Mouse (Mus musculus): ENCODE measurements around the gene Uba6.

The Uba6 gene

DNA sequence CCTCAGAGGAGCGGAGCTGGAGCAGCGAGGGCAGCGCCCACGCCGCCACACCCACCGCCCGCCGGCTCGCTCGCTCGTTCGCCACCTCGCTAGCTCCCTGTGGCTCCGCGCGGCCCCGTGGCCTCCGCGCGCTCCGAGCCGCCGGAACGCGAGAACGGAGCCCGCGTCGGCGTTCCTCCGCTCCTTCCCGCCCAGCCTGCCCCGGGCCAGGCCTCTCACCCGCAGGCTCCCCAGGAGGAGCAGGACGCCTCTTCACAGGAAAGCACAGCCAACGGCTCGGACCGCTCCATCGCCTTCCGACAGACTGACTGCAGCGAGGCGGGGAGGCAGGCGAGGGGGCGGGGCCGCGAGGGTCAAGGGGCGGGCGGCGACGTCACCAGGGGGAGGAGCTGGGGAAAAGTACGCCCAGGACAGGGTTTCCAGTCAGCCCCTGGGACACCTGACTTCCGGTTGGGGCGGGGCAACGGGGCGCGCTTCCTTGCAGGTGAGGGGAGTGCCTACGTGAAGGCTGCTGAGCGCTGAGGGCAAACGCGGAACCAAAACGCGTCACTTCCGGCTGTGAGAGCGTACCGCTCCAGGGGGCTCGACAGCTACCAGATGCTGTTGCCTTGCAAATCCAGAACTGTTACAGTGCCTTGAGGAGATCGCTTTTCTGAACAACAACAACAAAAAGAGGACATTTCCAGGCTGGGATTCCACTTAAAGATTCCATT is at the start of gene Uba6:
TSS of gene Uba6 (minus strand) at position 355 of the 713 bp plus-strand sequence.
- in situ Hi-C loops (cut with MboI, MseI), result loop anchor here (5.0 kb wide), 1 partner anchor 635 kb away; no protein-coding TSS in a partner anchor

DNA sequence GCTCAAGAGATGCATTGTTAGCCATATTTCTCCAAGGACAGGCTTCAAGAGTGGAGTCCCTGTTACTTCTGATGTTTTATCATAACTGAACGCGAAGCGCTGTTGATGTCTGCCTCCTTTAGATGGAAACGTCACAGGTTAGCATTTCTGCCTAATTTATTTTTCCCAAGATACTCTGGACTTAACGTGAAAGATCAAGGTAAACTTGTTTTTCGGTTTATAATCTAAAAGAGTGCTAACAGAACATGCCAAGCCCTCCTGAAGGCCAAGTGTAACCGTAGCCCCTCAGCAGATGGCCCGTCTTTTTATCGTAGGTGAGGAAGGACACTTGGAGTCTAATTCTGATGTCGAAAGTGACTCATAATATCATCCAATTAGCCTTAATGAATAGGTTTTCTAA is 25.2 kb upstream of the Uba6 start, which contains the start of gene Gnrhr:
TSS of gene Gnrhr (minus strand) at position 101 of the 400 bp plus-strand sequence.
- in situ Hi-C loops (cut with MboI, MseI), result no loop called here

DNA sequence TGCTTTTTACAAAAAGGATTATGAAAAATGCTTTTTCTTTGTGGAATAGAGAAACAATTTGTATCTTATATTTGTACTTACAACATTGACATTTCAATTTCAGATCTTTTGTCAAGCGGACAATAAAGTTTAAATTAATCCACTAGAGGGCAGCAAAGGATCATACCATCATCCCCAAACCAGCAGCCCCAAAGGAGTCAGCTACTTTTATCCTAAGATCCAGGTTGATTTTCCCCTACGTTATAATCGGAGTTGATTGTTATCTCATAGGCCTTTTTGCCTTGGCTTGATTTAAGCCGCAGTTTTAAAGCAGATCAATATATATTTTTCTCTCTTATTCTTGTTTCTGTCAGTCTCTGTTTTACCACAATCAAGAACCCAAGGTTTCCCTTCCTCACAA is 18.8 kb upstream of the Uba6 start:
- in situ Hi-C loops (cut with MboI, MseI), result loop anchor here (5.0 kb wide), 1 partner anchor 216 kb away; no protein-coding TSS in a partner anchor

DNA sequence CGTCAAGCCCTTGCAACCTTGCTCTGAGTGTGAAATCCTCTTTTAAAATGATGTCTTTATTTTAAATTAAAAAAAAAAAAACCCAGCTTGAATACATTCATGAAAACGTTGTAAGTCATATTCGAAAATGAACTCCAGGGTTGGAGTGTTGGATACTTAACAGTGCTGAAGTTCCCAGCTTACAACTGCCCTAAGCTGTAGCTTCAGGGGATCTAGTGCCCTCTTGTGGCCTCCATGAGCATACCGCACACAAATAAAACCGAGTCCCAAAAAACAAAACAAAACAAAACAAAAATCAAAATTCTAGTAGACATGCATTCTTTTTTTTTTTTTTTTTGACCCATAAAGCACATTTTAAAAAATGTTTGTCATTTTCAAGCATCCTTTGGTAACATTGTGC is 18.2 kb upstream of the Uba6 start:
- in situ Hi-C loops (cut with MboI, MseI), result loop anchor here (5.0 kb wide), 1 partner anchor 217 kb away; no protein-coding TSS in a partner anchor

DNA sequence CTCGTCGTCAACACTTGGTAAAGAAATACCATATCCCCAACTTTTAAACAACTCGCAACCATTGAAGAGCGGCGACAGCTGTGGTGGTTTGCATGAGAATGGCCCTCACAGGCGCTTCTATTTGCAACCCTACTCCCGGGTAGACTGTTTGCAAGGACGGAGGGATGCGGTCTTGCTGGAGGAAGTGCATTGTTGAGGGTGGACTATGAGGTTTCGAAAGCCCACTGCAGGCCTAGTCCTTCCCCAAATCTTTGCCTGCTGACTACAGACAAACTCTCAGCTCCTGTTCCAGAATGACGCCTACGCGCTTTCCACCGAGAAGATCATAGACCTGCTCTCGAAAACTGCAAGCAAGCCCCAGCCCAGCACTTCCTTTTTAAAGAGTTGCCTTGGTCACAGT is 17.7 kb upstream of the Uba6 start:
- in situ Hi-C loops (cut with MboI, MseI), result loop anchor here (5.0 kb wide), 1 partner anchor 217 kb away; no protein-coding TSS in a partner anchor

DNA sequence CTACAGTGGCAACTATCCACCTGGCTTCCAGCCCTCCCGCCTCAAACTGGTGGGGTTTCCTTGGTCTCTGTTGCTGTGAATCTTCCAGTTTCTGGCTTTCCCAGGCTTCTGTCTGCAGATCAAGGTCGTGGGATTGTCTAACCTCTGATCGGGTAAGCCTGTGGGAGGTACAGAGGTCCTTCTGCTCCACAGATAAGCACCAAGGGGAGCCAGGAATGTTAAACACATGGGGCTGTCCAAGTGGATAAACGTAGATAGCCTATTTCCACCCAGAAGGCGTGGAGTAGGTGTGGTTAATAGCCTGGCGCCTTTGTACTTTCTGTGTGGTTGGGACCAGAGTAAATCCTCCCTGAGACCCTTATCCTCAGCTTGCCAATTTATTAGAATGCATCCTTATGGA is 14.8 kb upstream of the Uba6 start:
- in situ Hi-C loops (cut with MboI, MseI), result no loop called here

DNA sequence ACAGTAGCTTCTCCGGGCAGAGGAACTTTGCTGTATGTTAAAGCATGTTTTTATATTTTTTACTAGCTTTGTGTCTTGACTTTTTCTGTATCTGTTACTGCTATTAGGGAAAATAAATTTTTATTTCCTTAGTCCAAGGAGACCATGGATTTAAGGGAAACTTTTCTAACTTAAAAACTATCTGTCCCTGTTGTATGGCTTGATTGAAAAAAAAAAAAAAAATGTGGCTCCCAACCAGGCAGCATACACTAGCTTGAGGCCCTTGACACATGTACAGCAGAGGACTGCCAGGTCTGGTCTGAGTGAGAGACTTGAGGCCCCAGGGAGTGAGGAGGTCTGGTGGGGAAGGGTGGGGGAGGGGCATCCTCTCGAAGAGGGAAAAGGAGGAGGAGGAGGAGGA is 1.2 kb upstream of the Uba6 start:
- in situ Hi-C loops (cut with MboI, MseI), result loop anchor here (5.0 kb wide), 1 partner anchor 634 kb away; no protein-coding TSS in a partner anchor

DNA sequence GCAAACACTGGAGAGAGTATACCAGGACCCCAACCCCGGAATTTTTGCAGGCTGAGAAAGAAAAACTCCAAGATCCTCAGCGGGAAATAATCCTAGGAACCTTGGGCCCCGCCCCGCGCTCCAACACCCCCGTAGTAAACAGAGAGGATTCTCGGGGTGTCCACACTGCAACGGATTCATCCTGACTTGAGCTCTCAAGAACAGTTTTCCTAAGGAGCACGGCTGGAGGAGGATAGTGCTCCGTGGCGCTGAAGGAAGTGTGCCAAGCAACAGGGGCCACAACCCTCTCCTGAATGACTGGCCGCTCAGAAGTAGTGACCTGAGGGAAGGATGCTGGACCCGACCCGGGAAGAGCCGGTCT is 535 bp downstream of the Uba6 start:
- in situ Hi-C loops (cut with MboI, MseI), result loop anchor here (5.0 kb wide), 1 partner anchor 635 kb away; no protein-coding TSS in a partner anchor

DNA sequence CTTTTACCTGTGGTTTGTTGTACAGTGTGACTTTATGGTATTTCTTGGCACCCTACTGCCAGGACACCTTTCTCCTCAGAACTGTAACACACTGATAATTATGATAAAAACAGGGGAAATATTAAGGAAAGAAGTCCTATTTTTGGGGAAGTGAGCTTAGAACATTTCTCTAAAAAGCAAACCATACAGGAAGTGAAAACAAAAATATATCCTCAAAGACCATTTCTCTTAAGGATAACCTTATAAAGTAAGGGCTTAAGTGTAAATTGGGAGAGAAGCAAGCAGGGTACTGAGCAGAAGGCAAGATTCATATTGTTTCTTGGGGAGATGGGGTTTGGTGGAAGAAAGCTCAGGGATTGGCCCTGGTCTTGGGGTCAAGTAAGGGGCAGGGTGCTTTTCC is 42.8 kb downstream of the Uba6 start:
- in situ Hi-C loops (cut with MboI, MseI), result loop anchor here (5.0 kb wide), 1 partner anchor 32 kb away; no protein-coding TSS in a partner anchor

DNA sequence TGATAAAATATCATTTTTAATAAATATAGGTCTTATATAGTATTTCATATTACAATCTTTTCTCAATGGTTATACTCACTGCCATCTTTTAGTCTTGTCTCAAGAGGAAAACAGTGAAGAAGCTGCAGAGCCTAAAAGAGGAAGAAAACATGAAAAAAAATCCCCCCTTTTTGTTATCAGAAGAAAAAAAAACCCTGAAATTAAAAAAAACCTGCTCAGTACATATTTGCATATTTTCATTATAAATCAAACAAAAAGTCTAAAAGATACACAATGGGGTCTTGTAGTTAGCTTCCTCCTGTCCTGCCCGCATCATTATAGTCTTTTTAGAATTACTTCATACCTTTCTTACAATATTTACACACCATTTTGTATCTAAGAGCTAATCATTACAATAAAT is 43.9 kb downstream of the Uba6 start:
- in situ Hi-C loops (cut with MboI, MseI), result loop anchor here (5.0 kb wide), 1 partner anchor 34 kb away; no protein-coding TSS in a partner anchor

DNA sequence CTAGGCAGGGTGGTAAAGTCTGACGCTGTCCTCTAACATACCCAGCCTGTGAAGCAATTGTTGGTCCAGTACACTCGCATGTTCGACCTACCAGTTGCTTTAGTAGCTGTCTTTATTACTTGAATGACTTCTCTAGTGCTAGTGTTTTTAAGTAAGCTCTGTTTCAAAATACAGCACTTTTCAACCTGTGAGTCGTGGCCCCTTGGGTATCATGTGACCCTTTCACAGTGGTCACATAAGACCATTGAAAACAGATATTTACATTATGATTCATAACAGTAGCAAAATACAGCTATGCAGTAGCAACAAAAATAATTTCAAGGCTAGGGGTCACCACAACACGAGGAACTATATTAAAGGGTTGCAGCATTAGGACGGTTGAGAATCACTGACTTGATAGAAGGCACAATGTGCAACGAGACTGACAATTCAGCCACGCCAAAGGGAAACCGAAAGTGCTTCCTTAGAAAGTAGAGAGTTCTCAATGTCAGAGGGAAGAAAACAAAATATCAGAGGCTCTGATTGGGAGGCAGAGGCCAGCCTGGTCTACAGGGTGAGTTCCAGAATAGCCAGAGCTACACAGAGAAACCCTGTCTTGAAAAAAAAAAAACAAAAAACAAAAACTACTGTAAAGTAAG is 54.0 kb downstream of the Uba6 start:
- in situ Hi-C loops (cut with MboI, MseI), result no loop called here

DNA sequence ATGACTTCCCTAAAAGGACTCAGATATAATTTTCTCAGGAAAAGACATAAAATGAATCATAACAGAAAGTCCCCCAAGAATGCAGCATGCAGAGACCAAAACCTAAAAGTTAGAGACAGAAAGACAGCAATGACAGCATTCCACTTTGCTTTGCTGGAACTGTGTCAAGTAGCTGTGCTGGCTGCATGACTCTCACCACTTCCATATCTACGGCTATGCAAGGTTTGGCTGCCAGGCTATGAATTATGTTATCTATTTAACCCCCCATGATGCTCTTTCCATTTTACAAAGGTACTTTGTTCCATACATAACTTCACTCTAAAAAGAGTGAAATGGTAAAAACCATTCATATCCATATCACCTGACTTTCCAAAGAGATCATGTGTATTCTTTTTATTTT is 58.6 kb downstream of the Uba6 start:
- in situ Hi-C loops (cut with MboI, MseI), result no loop called here

DNA sequence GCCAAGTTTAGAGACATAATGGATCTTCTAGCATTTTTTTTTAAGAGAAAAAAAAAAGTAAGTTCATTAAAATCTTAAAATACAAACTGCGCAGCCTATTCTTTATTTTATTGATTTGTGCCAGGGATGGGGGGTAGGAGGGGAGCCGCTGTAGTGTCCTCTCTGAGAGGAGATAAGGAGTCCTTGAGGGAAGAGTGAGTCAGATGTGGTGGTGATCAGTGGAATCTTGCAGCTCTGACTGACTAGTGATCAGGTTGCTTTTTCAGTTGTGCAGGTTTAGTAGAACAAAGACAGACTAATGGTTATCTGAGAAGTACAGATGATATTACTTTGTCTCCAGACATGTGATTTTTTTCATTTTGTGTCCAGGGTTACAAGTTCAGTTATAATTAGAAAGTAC is 59.6 kb downstream of the Uba6 start:
- in situ Hi-C loops (cut with MboI, MseI), result no loop called here

DNA sequence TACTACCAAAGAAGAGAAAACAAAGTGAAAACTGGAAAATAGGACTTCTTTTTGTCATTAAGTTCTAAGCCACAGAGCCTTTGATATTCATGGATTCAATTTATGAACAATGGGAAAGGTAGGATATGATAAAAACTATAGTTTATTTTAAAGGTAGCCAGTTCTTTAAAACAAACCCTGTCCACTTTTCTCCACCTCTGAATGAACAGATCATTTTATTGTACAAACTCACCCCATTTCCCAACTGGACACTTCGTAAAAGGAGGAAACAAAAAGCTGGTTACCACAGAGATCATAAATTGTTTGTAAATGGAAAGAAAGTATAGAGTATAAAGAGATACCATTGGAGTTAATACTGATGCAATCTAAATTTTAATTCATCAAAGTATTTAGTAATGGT is 61.5 kb downstream of the Uba6 start:
- in situ Hi-C loops (cut with MboI, MseI), result no loop called here

DNA sequence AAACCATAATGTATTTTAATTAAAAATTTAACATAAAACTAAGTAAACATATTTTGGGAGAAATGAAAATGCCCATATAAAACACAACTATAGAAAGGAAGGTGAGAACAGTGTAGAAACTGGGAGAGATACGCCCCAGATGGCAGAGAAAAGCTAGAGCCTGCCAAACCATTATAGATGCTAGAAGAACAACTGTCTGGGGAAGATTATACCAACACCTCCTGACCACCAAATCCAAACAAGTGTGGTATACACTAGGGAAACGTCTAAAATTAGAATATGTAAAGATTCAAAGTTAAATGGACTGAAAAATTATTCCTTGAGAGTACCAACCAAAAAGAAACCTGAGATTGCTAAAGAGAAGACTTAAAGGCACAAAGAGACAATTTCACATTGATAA is 66.0 kb downstream of the Uba6 start:
- in situ Hi-C loops (cut with MboI, MseI), result no loop called here

DNA sequence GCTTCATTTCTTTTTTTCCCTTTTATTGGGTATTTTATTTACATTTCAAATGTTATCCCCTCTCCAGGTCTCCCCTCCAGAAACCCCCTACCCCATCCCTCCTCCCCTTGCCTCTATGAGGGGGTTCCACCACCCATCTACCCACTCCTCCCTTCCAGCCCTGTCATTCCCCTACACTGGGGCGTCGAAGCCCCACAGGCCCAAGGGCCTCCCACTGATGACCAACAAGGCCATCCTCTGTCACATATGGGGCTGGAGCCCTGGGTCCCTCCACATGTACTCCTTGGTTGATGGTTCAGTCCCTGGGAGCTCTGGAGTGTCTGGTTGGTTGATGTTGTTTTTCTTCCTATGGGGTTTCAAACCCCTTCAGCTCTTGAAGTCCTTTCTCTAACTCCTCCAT is 70.4 kb downstream of the Uba6 start:
- in situ Hi-C loops (cut with MboI, MseI), result no loop called here

DNA sequence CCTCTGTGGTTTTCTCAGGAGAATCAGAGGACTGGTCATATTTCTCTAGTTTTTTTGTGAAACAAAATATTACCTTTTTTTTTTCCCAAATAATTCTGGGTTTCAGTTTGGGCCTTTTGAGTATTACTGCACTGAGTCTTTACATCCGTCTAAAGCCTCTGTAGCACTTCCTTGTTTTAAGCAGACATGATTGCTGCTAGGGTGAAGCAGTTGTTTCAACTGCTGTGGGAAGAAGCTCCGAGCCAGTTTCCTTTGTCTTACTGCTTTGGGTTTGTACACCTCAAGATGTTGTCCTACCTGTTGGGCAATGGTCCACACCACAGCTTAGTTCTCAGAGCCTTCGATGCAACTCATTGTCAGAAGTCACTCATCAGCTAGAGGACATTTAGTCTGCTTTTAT is 72.0 kb downstream of the Uba6 start:
- in situ Hi-C loops (cut with MboI, MseI), result no loop called here

DNA sequence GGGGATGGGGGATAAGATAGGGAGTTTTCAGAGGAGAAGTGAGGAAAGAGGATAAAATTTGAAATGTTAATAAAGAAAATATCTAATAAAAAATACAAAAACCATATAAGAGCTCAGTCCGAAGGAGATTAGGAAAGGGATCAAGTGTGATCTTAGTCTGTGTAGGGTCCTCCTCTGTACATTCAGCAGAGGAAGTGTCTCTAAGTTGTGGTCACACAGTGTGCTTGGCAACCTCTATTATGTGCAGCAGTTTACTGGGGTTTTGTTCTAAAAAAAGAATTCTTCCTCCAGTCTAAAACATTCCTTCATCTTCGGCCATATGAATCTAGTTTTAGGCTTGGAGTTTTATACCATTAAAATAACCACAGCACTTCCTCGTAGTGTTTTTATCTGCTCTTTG is 73.6 kb downstream of the Uba6 start:
- in situ Hi-C loops (cut with MboI, MseI), result no loop called here

DNA sequence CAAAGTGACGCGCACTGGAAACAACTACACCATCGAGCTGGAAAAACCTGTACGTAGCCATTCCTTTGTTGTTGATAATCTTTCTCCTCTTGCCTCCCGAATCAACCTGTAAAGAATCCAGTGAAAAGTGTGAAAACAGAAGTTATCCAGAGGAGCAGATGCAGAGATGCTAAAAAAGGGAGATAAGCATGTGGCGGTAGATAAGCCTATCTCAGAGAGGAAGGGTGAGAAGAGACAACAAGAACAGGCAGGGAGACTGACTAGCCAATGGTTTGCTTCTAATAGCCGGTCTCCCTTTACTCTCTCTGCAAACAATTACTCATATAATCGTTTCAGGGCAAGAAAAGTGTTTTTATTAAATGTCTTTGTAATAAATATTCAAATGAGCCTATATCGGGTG is 77.8 kb downstream of the Uba6 start:
- in situ Hi-C loops (cut with MboI, MseI), result no loop called here

DNA sequence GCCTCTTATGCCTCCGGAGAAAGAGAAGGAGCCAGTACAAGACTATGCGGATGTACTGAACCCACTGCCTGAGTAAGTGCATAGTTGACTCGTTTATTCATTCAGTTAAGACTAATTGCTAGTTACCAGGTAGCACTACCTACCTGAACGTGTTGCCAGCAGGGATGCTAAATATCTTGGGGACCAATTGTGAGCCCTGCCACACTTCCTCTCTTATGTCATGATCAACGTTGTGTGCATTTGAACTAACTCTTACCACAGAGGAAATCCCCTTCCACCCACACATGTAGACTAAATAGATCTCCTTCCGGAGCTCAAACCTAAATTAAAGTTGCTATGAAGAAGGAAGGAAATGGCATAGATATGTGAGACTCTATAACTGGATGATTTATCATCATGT is 85.9 kb downstream of the Uba6 start:
- in situ Hi-C loops (cut with MboI, MseI), result no loop called here

DNA sequence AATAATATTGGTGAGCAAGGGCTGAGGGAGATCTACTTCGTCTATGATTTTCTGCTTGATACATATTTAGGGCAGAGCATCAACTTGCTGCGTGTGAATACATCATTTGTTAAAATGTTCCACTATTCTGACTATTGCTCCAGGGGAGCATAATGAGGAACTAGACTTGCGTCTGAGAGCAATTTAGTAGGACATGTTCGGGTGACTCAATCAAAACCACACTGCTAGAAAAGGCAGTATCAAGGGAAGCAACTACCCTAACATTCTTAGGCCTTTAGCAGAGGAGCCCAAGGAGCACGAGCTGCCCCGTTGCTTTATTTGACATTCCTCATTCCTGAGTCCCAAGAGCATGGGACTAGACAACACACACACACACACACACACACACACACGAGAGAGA is 87.6 kb downstream of the Uba6 start:
- in situ Hi-C loops (cut with MboI, MseI), result no loop called here

DNA sequence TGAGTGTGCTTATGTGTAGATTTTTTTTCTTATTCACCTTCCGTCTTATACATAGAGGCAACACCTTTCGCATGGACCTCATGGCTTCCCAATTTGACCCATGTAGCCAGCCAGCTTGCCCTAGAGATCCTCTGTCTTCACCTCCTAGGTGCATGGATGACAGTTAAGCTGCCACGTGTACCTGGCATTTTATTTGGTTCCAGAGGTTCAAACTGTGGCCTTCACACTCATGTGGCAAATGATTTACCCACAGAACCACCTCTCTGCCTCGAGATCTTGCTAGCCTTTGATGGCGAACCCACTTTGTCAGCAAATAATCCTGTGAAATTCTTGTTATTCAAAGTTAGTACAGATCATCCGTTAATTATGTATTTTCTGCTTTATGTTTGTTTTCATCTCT is 88.6 kb downstream of the Uba6 start:
- in situ Hi-C loops (cut with MboI, MseI), result no loop called here

DNA sequence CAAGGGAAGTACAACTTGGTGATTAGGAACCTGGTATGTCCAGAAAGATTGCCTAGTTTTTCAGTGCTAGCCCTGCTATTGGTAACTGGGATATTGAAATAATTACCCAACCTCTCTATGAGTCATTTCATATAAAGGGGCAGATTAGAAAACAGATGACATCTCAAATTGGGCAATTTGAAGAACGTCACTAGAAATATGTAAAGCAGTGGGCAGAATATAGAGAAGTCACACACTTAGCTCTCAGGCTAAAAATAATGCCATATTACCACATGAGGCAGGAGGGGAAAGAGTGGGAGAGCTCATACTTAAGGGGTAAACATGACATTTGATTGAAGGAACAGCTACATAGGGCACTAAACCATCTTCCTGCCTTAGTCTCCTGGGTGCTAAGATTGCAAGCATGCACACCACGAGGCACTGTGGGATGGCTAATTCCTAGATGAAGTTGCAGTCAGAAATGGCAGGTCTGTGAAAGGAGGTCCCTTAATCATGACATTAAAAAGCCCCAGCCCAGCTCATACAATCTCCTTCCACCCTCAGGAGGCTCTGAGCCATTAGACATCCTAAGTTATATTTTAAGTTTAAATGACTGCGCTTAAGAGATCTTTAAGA is 93.8 kb downstream of the Uba6 start:
- in situ Hi-C loops (cut with MboI, MseI), result no loop called here
